Mouse (Mus musculus): ENCODE results near the gene Gch1.

- TF ChIP-seq TAL1 (IDR thresholded peaks at IDR 0.05; ENCODE audit: low read length) (no peak), GATA1 (IDR thresholded peaks at IDR 0.05; ENCODE audit: low read length) (no peak)
Observed at GRCm38 (mm10) chr14:47127987-47128386, 61.2 kb downstream of the Gch1 start.

Measured in erythroblast, embryonic 14.5 days (primary cell).